Mouse (Mus musculus): Measurements from ENCODE around the gene Mtx1.

Mtx1 gene

GRCm38 (mm10) chr3:89226900-89227299 lies at the start of gene Mtx1:
Gene Mtx1, minus strand, starts transcription at chr3:89227088.
- no peak for DNase-seq

DNA sequence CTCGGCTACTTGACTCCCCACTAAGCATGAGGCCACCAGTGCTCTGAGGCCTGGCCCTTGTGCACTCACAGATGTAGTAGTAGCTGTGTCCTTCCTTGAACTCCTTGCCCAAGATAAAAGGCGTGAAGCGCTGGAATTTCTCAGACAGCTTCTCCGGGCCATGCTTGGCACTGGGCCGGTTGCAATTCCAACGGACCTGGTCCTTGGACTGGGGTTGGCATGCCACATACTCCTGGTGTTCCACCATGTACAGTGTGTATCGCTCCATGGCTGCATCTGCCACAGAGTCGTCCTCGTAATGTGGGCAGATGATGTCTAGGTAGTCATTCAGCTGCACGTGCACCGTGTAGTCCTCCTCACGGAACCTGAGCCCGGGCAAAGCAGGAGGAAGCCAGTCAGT lies 49.2 kb upstream of the Mtx1 start:
- no peak for DNase-seq

GRCm38 (mm10) chr3:89271760-89272159 lies 44.9 kb upstream of the Mtx1 start:
- no peak for DNase-seq

- no peak for DNase-seq
These were observed 44.0 kb upstream of the Mtx1 start for GRCm38 (mm10) chr3:89270891-89271290.

GRCm38 (mm10) chr3:89270051-89270755 lies 43.3 kb upstream of the Mtx1 start, which contains the start of gene Slc50a1:
Gene Slc50a1, minus strand, starts transcription at chr3:89270570.
- peak; percentile 86 for DNase-seq

GRCm38 (mm10) chr3:89268916-89269315 lies 42.0 kb upstream of the Mtx1 start:
- no peak for DNase-seq

DNA sequence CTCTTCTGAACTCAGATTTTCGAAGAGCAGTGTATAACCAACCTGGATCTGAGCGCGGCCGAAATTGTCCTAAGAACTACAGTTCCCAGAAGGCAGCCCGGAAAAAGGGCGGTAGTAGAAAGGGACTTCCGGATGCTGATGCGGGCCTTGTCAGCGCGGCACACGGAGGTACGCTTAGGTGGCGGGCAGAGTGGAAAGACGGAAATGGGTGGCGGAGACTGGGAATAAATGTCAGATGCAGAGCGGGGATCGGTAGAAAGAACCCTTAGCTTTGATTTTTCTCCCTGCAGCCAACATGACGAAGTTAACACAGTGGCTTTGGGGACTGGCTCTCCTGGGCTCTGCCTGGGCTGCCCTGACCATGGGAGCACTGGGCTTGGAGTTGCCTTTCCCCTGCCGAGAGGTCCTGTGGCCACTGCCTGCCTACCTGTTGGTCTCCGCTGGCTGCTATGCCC lies 39.6 kb upstream of the Mtx1 start:
- peak; percentile 81 for DNase-seq

DNA sequence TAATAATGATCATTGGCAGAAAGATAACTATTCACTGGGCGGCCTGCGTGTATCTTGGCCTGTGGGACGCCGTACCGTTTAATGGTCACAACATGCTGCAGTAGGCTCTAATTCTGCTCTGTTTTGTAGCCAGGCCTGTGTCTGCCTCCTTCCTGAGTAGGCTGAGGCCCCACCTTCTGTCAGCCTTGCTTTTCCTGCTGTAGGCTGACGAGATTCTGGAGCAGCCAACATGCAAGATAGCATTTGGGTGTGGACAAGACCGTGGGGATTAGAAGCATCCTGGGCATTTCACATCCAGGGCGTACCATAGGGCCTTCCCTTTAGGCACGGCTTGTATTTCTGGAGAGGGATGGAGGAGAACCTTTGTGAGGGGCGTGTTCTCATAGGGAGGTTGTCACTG lies 35.5 kb upstream of the Mtx1 start:
- no peak for DNase-seq

DNA sequence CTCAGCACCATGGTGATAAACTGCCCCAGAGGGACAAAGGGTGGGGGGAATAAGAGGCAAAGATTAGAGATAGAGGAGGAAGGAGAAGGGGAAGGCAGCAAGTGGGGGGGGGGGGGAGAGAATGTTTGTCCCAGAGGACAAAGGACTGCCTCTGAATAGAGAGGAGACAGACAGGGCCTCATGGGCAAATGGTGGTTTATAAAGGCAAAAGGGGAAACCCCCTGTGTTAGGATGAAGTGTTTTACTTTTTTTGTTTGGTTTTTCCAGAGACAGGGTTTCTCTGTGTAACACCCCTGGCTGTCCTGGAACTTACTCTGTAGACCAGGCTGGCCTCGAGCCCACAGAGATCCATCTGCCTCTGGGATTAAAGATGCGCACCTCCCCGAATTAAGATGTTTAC lies 33.3 kb upstream of the Mtx1 start:
- no peak for DNase-seq

- no peak for DNase-seq
These were observed 32.2 kb upstream of the Mtx1 start, which contains the start of gene Dpm3 for GRCm38 (mm10) chr3:89259076-89259475. Gene Dpm3, plus strand, starts transcription at chr3:89259358.

GRCm38 (mm10) chr3:89256177-89256576 lies 29.3 kb upstream of the Mtx1 start:
- DNase-seq: no peak

DNA sequence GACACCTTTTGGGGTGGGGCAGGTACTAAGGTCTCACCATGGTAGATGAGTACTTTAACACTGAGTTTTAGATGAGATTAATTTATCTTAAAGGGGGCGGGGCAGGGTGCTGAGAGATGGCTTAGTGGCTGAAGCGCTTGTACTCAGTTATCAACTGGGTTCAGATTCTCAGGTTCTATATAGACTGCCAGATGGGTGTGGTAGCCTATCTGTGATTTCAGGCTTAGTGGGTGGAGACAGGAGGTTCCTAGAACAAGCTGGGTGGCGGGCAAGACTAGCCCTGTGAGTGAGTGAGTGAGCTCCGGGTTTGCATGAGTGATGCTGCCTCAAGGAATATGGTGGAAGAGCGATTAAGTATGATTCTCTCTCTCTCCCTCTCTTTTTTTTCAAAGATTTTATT lies 28.1 kb upstream of the Mtx1 start:
- DNase-seq: no peak

DNA sequence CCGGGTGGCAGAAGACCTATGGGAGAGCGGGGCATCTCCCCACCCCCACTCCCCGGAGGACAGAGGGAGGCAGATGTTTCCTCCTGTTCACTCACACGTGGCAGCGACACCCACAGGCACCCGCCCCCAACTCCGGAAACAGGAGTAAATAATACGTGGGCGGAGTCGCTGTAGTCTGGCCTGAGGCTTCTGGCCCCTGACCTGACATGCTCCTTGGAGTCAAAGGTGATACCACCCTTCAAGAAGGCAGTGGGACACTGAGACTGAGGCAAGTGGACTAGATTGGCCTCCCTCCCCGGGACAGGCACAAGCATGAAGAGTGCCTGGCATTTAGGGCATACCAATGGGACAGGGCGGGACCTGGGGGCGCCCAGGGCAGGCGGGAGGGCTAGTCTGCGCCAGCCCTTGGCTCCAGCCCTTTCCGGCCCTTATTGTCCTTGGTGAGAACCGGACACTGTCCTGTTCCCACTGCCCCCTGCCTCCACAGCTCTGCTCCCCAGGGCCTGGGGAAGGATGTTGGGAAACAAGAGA lies 24.5 kb upstream of the Mtx1 start:
- peak; percentile 80 for DNase-seq

DNA sequence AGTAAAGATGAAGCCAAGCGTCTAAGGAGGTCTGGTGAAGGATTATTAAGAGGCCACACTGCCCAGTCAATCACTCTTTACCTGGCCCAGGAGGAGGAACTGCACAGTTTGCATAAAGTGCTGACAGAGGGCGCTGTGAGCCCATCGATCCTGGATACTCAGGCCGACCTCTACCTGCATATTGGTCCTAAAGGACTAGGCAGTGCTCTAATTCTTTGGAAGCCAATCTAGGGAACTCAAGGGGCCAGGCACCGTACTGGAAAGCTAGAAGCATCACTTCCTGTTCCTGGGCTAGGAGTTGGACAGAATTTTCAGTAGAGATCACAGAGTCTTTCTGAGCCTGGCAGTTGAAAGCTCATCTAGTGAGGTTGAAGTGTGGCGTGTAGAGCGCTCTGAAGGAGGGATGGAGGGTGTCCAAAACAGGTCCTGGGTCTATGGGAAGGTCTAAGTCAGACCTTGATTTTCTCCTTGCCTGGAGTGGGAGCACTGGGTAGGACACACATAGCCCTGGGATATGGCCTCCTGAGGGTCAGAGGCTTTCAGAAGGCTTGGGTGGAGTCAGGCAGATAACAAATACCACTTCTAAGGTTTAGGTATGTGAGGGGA lies 23.6 kb upstream of the Mtx1 start:
- DNase-seq: peak; percentile 70

DNA sequence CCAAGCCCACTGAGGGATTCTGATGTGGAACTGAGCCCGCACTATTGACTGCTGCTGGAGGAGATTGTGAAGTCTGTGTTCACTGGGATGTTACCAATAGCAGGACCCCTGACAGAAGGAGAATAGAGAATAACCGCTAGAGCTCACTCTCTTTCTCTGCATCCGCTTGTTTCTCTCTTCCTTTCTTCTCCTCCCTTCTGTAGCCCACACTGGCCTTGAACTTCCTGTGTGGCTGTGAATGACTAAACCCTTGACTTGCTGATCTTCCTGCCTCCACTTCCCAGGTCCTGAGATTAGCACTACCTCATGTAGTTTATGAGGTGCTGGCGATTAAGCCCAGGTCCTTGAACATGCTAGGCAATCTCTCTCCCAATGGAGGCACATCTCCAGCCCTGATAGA lies 20.6 kb upstream of the Mtx1 start:
- no peak for DNase-seq

- peak; percentile 88 for DNase-seq
These were observed 19.6 kb upstream of the Mtx1 start, which contains the start of gene Trim46 for GRCm38 (mm10) chr3:89246261-89247100. Gene Trim46, minus strand, starts transcription at chr3:89246309.

DNA sequence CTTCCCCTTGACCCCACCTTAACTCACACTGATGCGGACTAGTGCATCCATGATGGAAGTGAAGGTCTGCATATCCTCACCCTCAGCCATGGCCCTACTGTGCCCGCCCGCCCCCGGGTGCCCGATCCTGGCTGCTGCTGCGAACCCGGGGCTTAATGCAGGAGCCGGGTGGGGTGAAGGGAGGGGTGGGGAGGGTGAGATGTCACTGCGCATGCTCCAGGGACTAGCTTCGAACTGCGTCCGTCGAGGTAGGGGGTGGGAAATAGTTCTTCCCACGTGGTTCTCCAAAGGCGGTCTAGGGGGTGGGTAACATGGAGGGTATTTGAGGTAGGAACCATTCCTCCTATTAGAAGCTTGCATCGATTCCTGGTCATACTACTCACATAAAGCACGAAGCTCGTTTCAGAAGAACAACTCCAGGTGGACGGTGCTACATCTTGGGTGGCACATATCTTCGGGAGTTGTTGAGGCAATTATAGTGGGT lies 18.8 kb upstream of the Mtx1 start, which contains the start of gene Krtcap2:
Gene Krtcap2 (plus strand): TSS at position 279 of the 484 bp plus-strand sequence.
- peak; percentile 31 for DNase-seq

GRCm38 (mm10) chr3:89244982-89245687 lies 18.2 kb upstream of the Mtx1 start:
- DNase-seq: peak; percentile 67

GRCm38 (mm10) chr3:89244158-89244981 lies 17.5 kb upstream of the Mtx1 start:
- DNase-seq: peak; percentile 41

DNA sequence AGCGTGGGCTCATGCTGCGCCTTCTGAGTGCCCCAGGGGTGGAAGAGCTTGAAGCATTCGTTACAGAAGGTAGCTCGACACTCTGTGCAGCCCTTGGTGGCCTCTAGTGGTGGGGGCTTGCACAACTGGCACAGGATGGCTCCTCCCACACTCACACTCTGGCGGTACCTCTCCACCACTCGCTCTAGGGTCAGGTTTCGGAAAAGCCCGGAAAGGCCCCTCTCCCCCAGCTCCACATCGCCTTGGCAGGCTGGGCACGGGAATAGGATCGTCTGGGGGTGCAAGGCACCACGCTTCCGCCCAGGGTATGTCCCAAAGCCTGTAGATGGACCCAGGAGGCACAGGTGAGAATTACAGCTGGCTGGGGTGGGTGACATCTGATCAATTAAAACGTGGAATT lies 16.7 kb upstream of the Mtx1 start:
- peak; percentile 84 for DNase-seq

- peak; percentile 23 for DNase-seq
These were observed 15.5 kb upstream of the Mtx1 start for GRCm38 (mm10) chr3:89242331-89242895.

Data from thymus, postnatal 25 days (tissue).